Mouse (Mus musculus): ENCODE data around the gene Uqcrq.
"Not testable (repeated sequence)": the region's sequence is repeated elsewhere in the genome, so short reads cannot be mapped to it uniquely, and the experiment has no call there.

The Uqcrq gene

GRCm38 (mm10) chr11:53451361-53451760 lies 20.7 kb upstream of the Uqcrq start:
- no peak for DNase-seq (ENCODE audit: low spot score)

GRCm38 (mm10) chr11:53450070-53450705 lies 19.6 kb upstream of the Uqcrq start:
- DNase-seq (ENCODE audit: low spot score), result no peak

GRCm38 (mm10) chr11:53448529-53448928 lies 17.9 kb upstream of the Uqcrq start:
- no peak for DNase-seq (ENCODE audit: low spot score)

GRCm38 (mm10) chr11:53447996-53448395 lies 17.4 kb upstream of the Uqcrq start:
- no peak for DNase-seq (ENCODE audit: low spot score)

GRCm38 (mm10) chr11:53446183-53446582 lies 15.6 kb upstream of the Uqcrq start:
- DNase-seq (ENCODE audit: low spot score), result no peak

GRCm38 (mm10) chr11:53445562-53445961 lies 14.9 kb upstream of the Uqcrq start:
- no peak for DNase-seq (ENCODE audit: low spot score)

- DNase-seq (ENCODE audit: low spot score), result no peak
These were observed 13.2 kb upstream of the Uqcrq start for GRCm38 (mm10) chr11:53443861-53444260.

GRCm38 (mm10) chr11:53441921-53442320 lies 11.3 kb upstream of the Uqcrq start:
- no peak for DNase-seq (ENCODE audit: low spot score)

- DNase-seq (ENCODE audit: low spot score), result no peak
These were observed 5.7 kb upstream of the Uqcrq start for GRCm38 (mm10) chr11:53436338-53436737.

GRCm38 (mm10) chr11:53435504-53435903 lies 4.9 kb upstream of the Uqcrq start:
- no peak for DNase-seq (ENCODE audit: low spot score)

GRCm38 (mm10) chr11:53433057-53433456 lies 2.4 kb upstream of the Uqcrq start:
- no peak for DNase-seq (ENCODE audit: low spot score)

- no peak for DNase-seq (ENCODE audit: low spot score)
These were observed 871 bp upstream of the Uqcrq start for GRCm38 (mm10) chr11:53431347-53432056.

- DNase-seq (ENCODE audit: low spot score), result no peak
These were observed 346 bp downstream of the Uqcrq start for GRCm38 (mm10) chr11:53430300-53430669.

- DNase-seq (ENCODE audit: low spot score), result no peak
These were observed 1.4 kb downstream of the Uqcrq start for GRCm38 (mm10) chr11:53429182-53429581.

- DNase-seq (ENCODE audit: low spot score), result no peak
These were observed 1.9 kb downstream of the Uqcrq start for GRCm38 (mm10) chr11:53428716-53429057.

- no peak for DNase-seq (ENCODE audit: low spot score)
These were observed 2.5 kb downstream of the Uqcrq start for GRCm38 (mm10) chr11:53427993-53428715.

GRCm38 (mm10) chr11:53426914-53427313 lies 3.7 kb downstream of the Uqcrq start:
- DNase-seq (ENCODE audit: low spot score), result not testable (repeated sequence)

- DNase-seq (ENCODE audit: low spot score), result no peak
These were observed 4.8 kb downstream of the Uqcrq start for GRCm38 (mm10) chr11:53425711-53426255.

GRCm38 (mm10) chr11:53425251-53425650 lies 5.4 kb downstream of the Uqcrq start:
- no peak for DNase-seq (ENCODE audit: low spot score)

GRCm38 (mm10) chr11:53424826-53425225 lies 5.8 kb downstream of the Uqcrq start:
- DNase-seq (ENCODE audit: low spot score), result no peak

- no peak for DNase-seq (ENCODE audit: low spot score)
These were observed 7.6 kb downstream of the Uqcrq start, which contains the start of gene Leap2 for GRCm38 (mm10) chr11:53423036-53423435. Gene Leap2, minus strand, starts transcription at chr11:53423170.

GRCm38 (mm10) chr11:53418048-53418447 lies 12.6 kb downstream of the Uqcrq start:
- no peak for DNase-seq (ENCODE audit: low spot score)

- DNase-seq (ENCODE audit: low spot score), result no peak
These were observed 16.8 kb downstream of the Uqcrq start for GRCm38 (mm10) chr11:53413871-53414270.

Data from urinary bladder, postnatal 25 days (tissue).